ENCODE assay signal across 8 mouse cellular contexts in the genomic region with DNA sequence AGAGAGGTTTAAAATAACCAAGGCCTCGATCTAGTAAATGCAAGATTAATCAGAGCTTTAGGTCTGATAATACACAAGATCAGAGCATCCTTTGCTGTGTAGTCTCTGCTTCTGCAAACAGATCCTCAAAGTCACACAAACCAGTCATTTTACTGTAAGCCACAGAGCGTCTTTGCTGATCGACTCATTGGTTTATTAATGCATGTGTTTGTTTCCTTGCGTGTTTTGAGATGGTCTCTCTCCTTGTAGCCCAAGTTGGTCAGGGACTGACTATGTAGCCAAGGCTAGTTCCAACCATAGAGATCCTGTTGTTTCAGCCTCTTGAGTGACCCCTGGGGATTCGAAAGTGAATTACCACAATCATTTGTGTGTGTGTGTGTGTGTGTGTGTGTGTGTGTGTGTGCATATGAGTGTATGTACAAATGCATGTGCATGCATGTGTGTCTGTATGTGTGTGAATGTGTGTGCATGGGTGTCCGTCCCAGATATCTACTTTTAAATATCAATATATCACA. TPM values are rescaled to one million over a fixed set of nuclear protein-coding genes. Genes with fewer than 3 reads are reported as not detected.
DNase-seq lines count a peak whose midpoint lies in the region; ATAC-seq and TF ChIP-seq lines count a peak whose summit lies in the region.

No protein-coding gene starts in this region.

- H3K36me3 ChIP-seq in kidney, postnatal 0 days (ENCODE audit: insufficient read depth, low read length): no peaks in the 10 kb centered on the region
- no peaks in the 10 kb centered on the region for H3K36me3 ChIP-seq in hindbrain, postnatal 0 days (ENCODE audit: insufficient read depth, low read length)
- no peaks in the 10 kb centered on the region for H3K36me3 ChIP-seq in neural tube, embryonic 13.5 days

- H3K27ac ChIP-seq in kidney, postnatal 0 days: peak overlapping the region; percentile 80; the same call in 1 of the 2 replicates
- peak overlapping the region; percentile 73 for H3K27ac ChIP-seq in hindbrain, postnatal 0 days
- H3K27ac ChIP-seq in neural tube, embryonic 13.5 days (replicated peaks): peak overlapping the region; percentile 33; the same call in 1 of the 2 replicates

- no peak for DNase-seq in kidney, postnatal 0 days (ENCODE audit: low spot score)
- DNase-seq in kidney, adult 8-10 months: no peak
- peak; percentile 35 for DNase-seq in embryo, embryonic 11 days
- peak; percentile 44 for DNase-seq in hindbrain, postnatal 0 days (ENCODE audit: low spot score)
- no peak for DNase-seq in thymus, adult 18-20 months
- no peak for DNase-seq in urinary bladder, postnatal 25 days (ENCODE audit: low spot score)
- no peak for DNase-seq in frontal cortex, postnatal 14 days (ENCODE audit: low spot score in 2 of 2)

- H3K4me2 ChIP-seq in kidney, postnatal 0 days (ENCODE audit: low read length): peak overlapping the region; percentile 95
- H3K4me2 ChIP-seq in hindbrain, postnatal 0 days (ENCODE audit: low read depth, low read length): peak overlapping the region; percentile 85
- H3K4me2 ChIP-seq in neural tube, embryonic 13.5 days: peak overlapping the region; percentile 86

- no peaks in the 10 kb centered on the region for H3K9me3 ChIP-seq in kidney, postnatal 0 days (replicated peaks; ENCODE audit: low read length)
- H3K9me3 ChIP-seq in hindbrain, postnatal 0 days (ENCODE audit: low read length): no peaks in the 10 kb centered on the region
- no peaks in the 10 kb centered on the region for H3K9me3 ChIP-seq in neural tube, embryonic 13.5 days

- no peaks in the 10 kb centered on the region for H3K27me3 ChIP-seq in kidney, postnatal 0 days (ENCODE audit: insufficient read depth, low read length)
- no peaks in the 10 kb centered on the region for H3K27me3 ChIP-seq in hindbrain, postnatal 0 days (ENCODE audit: insufficient read depth, low read length)
- no peaks in the 10 kb centered on the region for H3K27me3 ChIP-seq in neural tube, embryonic 13.5 days

- WGBS in kidney, postnatal 0 days: 77% methylated on average over 6 of the region's 6 CpGs
- WGBS in hindbrain, postnatal 0 days: 80% methylated on average over 6 of the region's 6 CpGs
- 81% methylated on average over 6 of the region's 6 CpGs for WGBS in neural tube, embryonic 13.5 days

- ATAC-seq in kidney, postnatal 0 days (replicated peaks; ENCODE audit: low FRiP score, low read depth): peak; percentile 31; the same call in 1 of the 2 replicates
- 0 out of 2 replicates have a peak, but pooled peaks have one; percentile 10 for ATAC-seq in hindbrain, postnatal 0 days
- ATAC-seq in neural tube, embryonic 13.5 days (ENCODE audit: low read depth): 0 out of 2 replicates have a peak, but pooled peaks have one; percentile 9

- no peak overlapping the region for H3K9ac ChIP-seq in kidney, postnatal 0 days (ENCODE audit: low read depth, low read length)
- H3K9ac ChIP-seq in hindbrain, postnatal 0 days (replicated peaks; ENCODE audit: low read length): peak overlapping the region; percentile 88; the same call in 1 of the 2 replicates
- H3K9ac ChIP-seq in neural tube, embryonic 13.5 days: no peak overlapping the region

- peak; percentile 42 for TF ChIP-seq CTCF in kidney, postnatal 0 days (IDR thresholded peaks at IDR 0.05; ENCODE audit: low read depth)
- peak; percentile 42 for TF ChIP-seq CTCF in hindbrain, postnatal 0 days (IDR thresholded peaks at IDR 0.05; ENCODE audit: low read depth)

- 0 out of 2 replicates have a peak, but pooled peaks cover 8% of the 10 kb centered on the region for H3K4me1 ChIP-seq in kidney, postnatal 0 days (replicated peaks; ENCODE audit: insufficient read depth, low read length)
- 0 out of 2 replicates have a peak, but pooled peaks cover 2% of the 10 kb centered on the region for H3K4me1 ChIP-seq in hindbrain, postnatal 0 days (ENCODE audit: insufficient read depth, low read length)
- H3K4me1 ChIP-seq in neural tube, embryonic 13.5 days (replicated peaks): peaks cover 14% of the 10 kb centered on the region

- peak overlapping the region; percentile 69 for H3K4me3 ChIP-seq in kidney, postnatal 0 days (replicated peaks; ENCODE audit: low read depth, low read length)
- H3K4me3 ChIP-seq in hindbrain, postnatal 0 days (ENCODE audit: low read length): peak overlapping the region; percentile 58; the same call in 1 of the 2 replicates
- H3K4me3 ChIP-seq in neural tube, embryonic 13.5 days: peak overlapping the region; percentile 62; the same call in 1 of the 2 replicates

RNA-seq across cellular contexts. Expression of a gene that starts 22.9 kb away (rescaled TPM):
- polyA plus RNA-seq in kidney, postnatal 0 days (2015; fragmentation: Nextera tagmentation; extraction: Ambion mirVana): 52.3 and 57.8 TPM in 2 replicates
- total RNA-seq in hindbrain, postnatal 0 days (2014; rRNA removed): 24.6 and 27.7 TPM in 2 replicates
- 19.8 and 20.2 TPM in 2 replicates for polyA plus RNA-seq in hindbrain, postnatal 0 days (2015; fragmentation: Nextera tagmentation; extraction: Ambion mirVana)
- 7.1 TPM in 2 replicates for polyA plus RNA-seq in neural tube, embryonic 13.5 days (2015; fragmentation: Nextera tagmentation; extraction: Ambion mirVana)

RNA-seq across cellular contexts. Expression of a gene that starts 26.1 kb away (rescaled TPM):
- polyA plus RNA-seq in kidney, postnatal 0 days (2015; fragmentation: Nextera tagmentation; extraction: Ambion mirVana): 3.6 and 3.9 TPM in 2 replicates
- 2.4 and 3.1 TPM in 2 replicates for total RNA-seq in hindbrain, postnatal 0 days (2014; rRNA removed)
- polyA plus RNA-seq in hindbrain, postnatal 0 days (2015; fragmentation: Nextera tagmentation; extraction: Ambion mirVana): 2.8 and 3.0 TPM in 2 replicates
- 1.9 and 2.3 TPM in 2 replicates for polyA plus RNA-seq in neural tube, embryonic 13.5 days (2015; fragmentation: Nextera tagmentation; extraction: Ambion mirVana)

RNA-seq across cellular contexts. Expression of a gene that starts 50.9 kb away (rescaled TPM):
- polyA plus RNA-seq in kidney, postnatal 0 days (2015; fragmentation: Nextera tagmentation; extraction: Ambion mirVana): 0.43 and 0.71 TPM in 2 replicates
- not detected in 2 replicates for total RNA-seq in hindbrain, postnatal 0 days (2014; rRNA removed)
- polyA plus RNA-seq in hindbrain, postnatal 0 days (2015; fragmentation: Nextera tagmentation; extraction: Ambion mirVana): not detected in 2 replicates
- polyA plus RNA-seq in neural tube, embryonic 13.5 days (2015; fragmentation: Nextera tagmentation; extraction: Ambion mirVana): not detected in 2 replicates

RNA-seq across cellular contexts. Expression of a gene that starts 51.7 kb away (rescaled TPM):
- polyA plus RNA-seq in kidney, postnatal 0 days (2015; fragmentation: Nextera tagmentation; extraction: Ambion mirVana): 4.6 and 4.7 TPM in 2 replicates
- total RNA-seq in hindbrain, postnatal 0 days (2014; rRNA removed): 1.2 and 1.7 TPM in 2 replicates
- polyA plus RNA-seq in hindbrain, postnatal 0 days (2015; fragmentation: Nextera tagmentation; extraction: Ambion mirVana): 1.5 and 1.7 TPM in 2 replicates
- polyA plus RNA-seq in neural tube, embryonic 13.5 days (2015; fragmentation: Nextera tagmentation; extraction: Ambion mirVana): 0.83 and 1.0 TPM in 2 replicates

Comparison
In these comparisons a context has a peak if more than half of its experiments do, and no peak if none do; other contexts are left out.
1. DNase-seq: peak in embryo, embryonic 11 days (single experiment) and hindbrain, postnatal 0 days (single experiment); none in kidney, postnatal 0 days (single experiment), kidney, adult 8-10 months (0 of 2), thymus, adult 18-20 months (0 of 2), urinary bladder, postnatal 25 days (single experiment) and frontal cortex, postnatal 14 days (0 of 2).
2. Peak in every context shown above with its lines, with median percentiles within 50 percentile points of each other: ATAC-seq, H3K27ac ChIP-seq, H3K4me2 ChIP-seq and H3K4me3 ChIP-seq.